Mouse (Mus musculus) bone marrow, adult 2 months (tissue): ENCODE measurements around the gene Rpa1.

Experiments used
- CTCF ChIP-seq: fragments of 200-500 bp; IDR thresholded peaks from 2 replicates; pipeline ENCODE4 v1.5.1; 2011; ENCODE audit warnings: low read length, control low read depth; ENCODE audit not compliant: control insufficient read depth, insufficient read depth
- POLR2A ChIP-seq: fragments of 200-500 bp; IDR thresholded peaks from 2 replicates; pipeline ENCODE4 v1.6.1; 2011; ENCODE audit warnings: low read depth, mild to moderate bottlenecking, control low read depth, low read length, borderline replicate concordance; ENCODE audit not compliant: control insufficient read depth

DNA sequence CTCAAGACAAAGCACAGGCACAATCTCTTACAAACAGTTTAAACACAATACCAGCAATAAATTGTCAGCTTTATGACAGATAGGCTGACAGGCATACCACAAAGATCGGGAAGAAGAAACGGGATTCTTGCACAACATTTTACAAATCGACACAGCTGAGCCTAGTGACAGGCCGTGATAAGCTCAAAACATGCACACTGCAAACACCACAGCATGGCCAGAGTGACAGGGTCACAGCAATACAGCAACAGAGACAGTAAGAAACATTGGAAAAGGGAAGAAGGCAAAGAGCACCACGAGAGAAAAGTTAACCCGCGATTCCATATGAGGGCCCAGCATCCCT lies 22.2 kb downstream of the Rpa1 start:
- TF ChIP-seq CTCF = no peak
- no peak for TF ChIP-seq POLR2A
